Mouse (Mus musculus) heart, adult 2 months (tissue): Measurements from ENCODE around the gene Atf2. TPM values are rescaled to one million over a fixed set of nuclear protein-coding genes. Genes with fewer than 3 reads are reported as not detected.
"Not testable (repeated sequence)": the region's sequence is repeated elsewhere in the genome, so short reads cannot be mapped to it uniquely, and the experiment has no call there.

Experiments used
- DNase-seq, 2 experiments: peaks; one replicate each; pipeline ENCODE4 v3.0.0; 2021
- H3K27ac ChIP-seq: fragments of 200-600 bp; 2 replicates; pipeline ENCODE4 v1.8.1; 2022
- H3K27me3 ChIP-seq: fragments of 200-500 bp; 2 replicates; pipeline ENCODE4 v1.6.1; 2012; ENCODE audit warnings: mild to moderate bottlenecking, low read length, inconsistent platforms, mixed read lengths; ENCODE audit not compliant: control insufficient read depth, insufficient read depth
- H3K36me3 ChIP-seq: fragments of 200-500 bp; 2 replicates; pipeline ENCODE4 v1.6.1; 2012; ENCODE audit warnings: low read length, inconsistent platforms; ENCODE audit not compliant: control insufficient read depth, insufficient read depth
- H3K4me1 ChIP-seq: fragments of 200-500 bp; 2 replicates; pipeline ENCODE4 v1.6.1; 2011; ENCODE audit warnings: low read length; ENCODE audit not compliant: control insufficient read depth, insufficient read depth
- H3K4me3 ChIP-seq: fragments of 200-600 bp; 2 replicates; pipeline ENCODE4 v1.8.1; 2022
- H3K79me2 ChIP-seq: fragments of 200-500 bp; replicated peaks from 2 replicates; pipeline ENCODE4 v1.6.1; 2012; ENCODE audit warnings: mild to moderate bottlenecking, inconsistent platforms, low read length, moderate library complexity, mixed read lengths; ENCODE audit not compliant: control insufficient read depth, insufficient read depth
- H3K9ac ChIP-seq: fragments of 200-500 bp; 2 replicates; pipeline ENCODE4 v1.6.1; 2012; ENCODE audit warnings: low read depth, mild to moderate bottlenecking, control low read depth, inconsistent platforms, low read length, mixed read lengths
- CTCF ChIP-seq: fragments of 200-600 bp; IDR thresholded peaks from 2 replicates; pipeline ENCODE4 v1.8.1; 2022; ENCODE audit warnings: antibody characterized with exemption, mild to moderate bottlenecking, moderate library complexity
- EP300 ChIP-seq: fragments of 200-500 bp; IDR thresholded peaks from 2 replicates; pipeline ENCODE4 v1.6.1; 2011; ENCODE audit warnings: low read depth, low read length, control low read depth; ENCODE audit not compliant: insufficient read depth
- POLR2A ChIP-seq: fragments of 200-500 bp; IDR thresholded peaks from 2 replicates; pipeline ENCODE4 v1.6.1; 2011; ENCODE audit warnings: mild to moderate bottlenecking, low read depth, low read length, control low read depth; ENCODE audit not compliant: insufficient read depth
- WGBS: fragments of 180-500 bp; shearing (Covaris S2); methylation state at CpG from one replicate; pipeline ENCODE4 v1.1.7; 2018; 5-methylcytosine and 5-hydroxymethylcytosine counted together
- intact Hi-C: fragments of 180-260 bp; cut with DNase I; formaldehyde crosslinking; loops from one replicate; pipeline ENCODE4 v1.15.1; 2025
- polyA plus RNA-seq: library from polyadenylated mRNA; depleted of rRNA; stranded (reverse); fragments of >200 nt; gene quantifications from 2 replicates; pipeline ENCODE4 v1.2.3, GENCODE M21; 2012
- total RNA-seq, 2 experiments: library from RNA; stranded (reverse); gene quantifications; 2 replicates each; pipeline ENCODE4 v1.2.3; 2021

Gene Atf2
- total and polyA plus RNA-seq, 3 experiments, result 10.4 to 46.0 (median 39.9) TPM

GRCm38 (mm10) chr2:73909116-73909515 is 16.7 kb upstream of the Atf2 start:
- Histone ChIP-seq H3K27me3 (no peaks in the 10 kb centered on the region), H3K4me3 (peak overlapping the region; percentile 88; the same call in 1 of the 2 replicates), H3K36me3 (peaks cover 30% of the 10 kb centered on the region), H3K27ac (no peak overlapping the region), H3K4me1 (peaks cover 3% of the 10 kb centered on the region), H3K9ac (no peak overlapping the region), H3K79me2 (peaks cover 2% of the 10 kb centered on the region; the same call in 1 of the 2 replicates)
- WGBS, result 59% methylated on average over 2 of the region's 2 CpGs
- TF ChIP-seq CTCF, result no peak
- no peak for TF ChIP-seq EP300
- TF ChIP-seq POLR2A, result no peak
- no peak for DNase-seq
- intact Hi-C loops, result no loop called here

- H3K27me3 ChIP-seq, H3K9ac ChIP-seq, H3K4me1 ChIP-seq, H3K4me3 ChIP-seq, H3K27ac ChIP-seq, intact Hi-C loops, DNase-seq, H3K79me2 ChIP-seq: not testable (repeated sequence)
- H3K36me3 ChIP-seq, result peaks cover 21% of the 10 kb centered on the region
These were observed 12.2 kb upstream of the Atf2 start for GRCm38 (mm10) chr2:73904679-73905078.

- intact Hi-C loops, result no loop called here
- Histone ChIP-seq H3K4me3 (no peak overlapping the region), H3K4me1 (no peaks in the 10 kb centered on the region), H3K9ac (no peak overlapping the region), H3K79me2 (no peaks in the 10 kb centered on the region), H3K27me3 (no peaks in the 10 kb centered on the region), H3K36me3 (peaks cover 12% of the 10 kb centered on the region), H3K27ac (no peak overlapping the region)
- 94% methylated on average over 2 of the region's 2 CpGs for WGBS
- TF ChIP-seq CTCF, result no peak
- TF ChIP-seq EP300, result no peak
- no peak for TF ChIP-seq POLR2A
- DNase-seq, result no peak
These were observed 11.1 kb upstream of the Atf2 start for GRCm38 (mm10) chr2:73903536-73903935.

- H3K9ac ChIP-seq, H3K27ac ChIP-seq, H3K4me3 ChIP-seq, intact Hi-C loops, H3K79me2 ChIP-seq, H3K27me3 ChIP-seq, H3K36me3 ChIP-seq, DNase-seq, H3K4me1 ChIP-seq: not testable (repeated sequence)
- 96% methylated on average over 3 of the region's 3 CpGs for WGBS
These were observed 9.9 kb upstream of the Atf2 start for GRCm38 (mm10) chr2:73902328-73902727.

- H3K79me2 ChIP-seq, result no peaks in the 10 kb centered on the region
- no peaks in the 10 kb centered on the region for H3K36me3 ChIP-seq
- H3K4me1 ChIP-seq, result no peaks in the 10 kb centered on the region
- no peaks in the 10 kb centered on the region for H3K27me3 ChIP-seq
- intact Hi-C loops, result no loop called here
- H3K9ac ChIP-seq, result no peak overlapping the region
- H3K27ac ChIP-seq, result no peak overlapping the region
- no peak for DNase-seq
- no peak for TF ChIP-seq EP300
- H3K4me3 ChIP-seq, result no peak overlapping the region
These were observed 8.7 kb upstream of the Atf2 start for GRCm38 (mm10) chr2:73901169-73901568.

GRCm38 (mm10) chr2:73900364-73900763 is 7.9 kb upstream of the Atf2 start:
- TF ChIP-seq POLR2A, result no peak
- no peak for TF ChIP-seq CTCF
- TF ChIP-seq EP300, result no peak
- no peaks in the 10 kb centered on the region for H3K4me1 ChIP-seq
- H3K36me3 ChIP-seq, result no peaks in the 10 kb centered on the region
- H3K9ac ChIP-seq, result no peak overlapping the region
- no peak overlapping the region for H3K27ac ChIP-seq
- no peaks in the 10 kb centered on the region for H3K27me3 ChIP-seq
- intact Hi-C loops, result no loop called here
- H3K79me2 ChIP-seq, result no peaks in the 10 kb centered on the region
- WGBS, result 55% methylated on average over 1 of the region's 1 CpGs
- DNase-seq, result no peak
- H3K4me3 ChIP-seq, result no peak overlapping the region

GRCm38 (mm10) chr2:73896919-73897318 is 4.5 kb upstream of the Atf2 start:
- not testable (repeated sequence) for H3K4me3 ChIP-seq, H3K79me2 ChIP-seq, H3K27ac ChIP-seq, H3K27me3 ChIP-seq, H3K4me1 ChIP-seq, DNase-seq, H3K36me3 ChIP-seq, H3K9ac ChIP-seq
- intact Hi-C loops, result loop anchor here (10.0 kb wide), 1 partner anchor 312 kb away; the partner anchor contains the start of gene Chrna1
- 70% methylated on average over 4 of the region's 4 CpGs for WGBS
